Mouse (Mus musculus): ENCODE measurements around the gene Ctnna3. TPM values are rescaled to one million over a fixed set of nuclear protein-coding genes. Genes with fewer than 3 reads are reported as not detected.
A peak's percentile ranks its signal among the peaks of the same experiment; 100 is the strongest.
"Not testable (repeated sequence)": the region's sequence is repeated elsewhere in the genome, so short reads cannot be mapped to it uniquely, and the experiment has no call there.

Ctnna3 gene
- polyA plus RNA-seq, 1 experiment: 0.14 TPM

- no peak for DNase-seq (ENCODE audit: low read depth, low spot score)
- 82% methylated on average over 9 of the region's 9 CpGs for WGBS
These were observed 6.1 kb upstream of the Ctnna3 start for GRCm38 (mm10) chr10:63423591-63424474.

GRCm38 (mm10) chr10:63424475-63424814, 5.5 kb upstream of the Ctnna3 start:
- no peak for DNase-seq (ENCODE audit: low read depth, low spot score)

- 83% methylated on average over 8 of the region's 8 CpGs for whole genome bisulfite sequencing
- no peak for DNase-seq (ENCODE audit: low read depth, low spot score)
These were observed 2.8 kb upstream of the Ctnna3 start for GRCm38 (mm10) chr10:63427146-63427545.

GRCm38 (mm10) chr10:63428243-63429022, 1.5 kb upstream of the Ctnna3 start:
- no peak for DNase-seq (ENCODE audit: low read depth, low spot score)
- WGBS: 15% methylated on average over 19 of the region's 19 CpGs

GRCm38 (mm10) chr10:63429023-63429340, 916 bp upstream of the Ctnna3 start:
- no peak for DNase-seq (ENCODE audit: low read depth, low spot score)
- 2% methylated on average over 11 of the region's 11 CpGs for WGBS

GRCm38 (mm10) chr10:63429380-63429779, 518 bp upstream of the Ctnna3 start:
- WGBS: under 1% methylated on average over 34 of the region's 34 CpGs
- peak; percentile 75 for DNase-seq (ENCODE audit: low read depth, low spot score)

- 92% methylated on average over 7 of the region's 7 CpGs for WGBS
- DNase-seq (ENCODE audit: low read depth, low spot score): no peak
These were observed 1.4 kb downstream of the Ctnna3 start for GRCm38 (mm10) chr10:63431221-63431736.

- WGBS: 91% methylated on average over 8 of the region's 8 CpGs
- no peak for DNase-seq (ENCODE audit: low read depth, low spot score)
These were observed 2.2 kb downstream of the Ctnna3 start for GRCm38 (mm10) chr10:63432099-63432498.

GRCm38 (mm10) chr10:63432887-63433286, 3.0 kb downstream of the Ctnna3 start:
- no peak for DNase-seq (ENCODE audit: low read depth, low spot score)
- 70% methylated on average over 2 of the region's 2 CpGs for WGBS

GRCm38 (mm10) chr10:63438736-63439262, 8.9 kb downstream of the Ctnna3 start:
- no peak for DNase-seq (ENCODE audit: low read depth, low spot score)

- WGBS: 63% methylated on average over 7 of the region's 7 CpGs
These were observed 9.9 kb downstream of the Ctnna3 start for GRCm38 (mm10) chr10:63439694-63440228.

GRCm38 (mm10) chr10:63444602-63445387, 14.9 kb downstream of the Ctnna3 start:
- WGBS: 80% methylated on average over 13 of the region's 13 CpGs
- DNase-seq (ENCODE audit: low read depth, low spot score): not testable (repeated sequence)

More at GRCm38 (mm10) chr10:63439694-63440228, 9.9 kb downstream of the Ctnna3 start:
- no peak for DNase-seq (ENCODE audit: low read depth, low spot score)

- 83% methylated on average over 4 of the region's 4 CpGs for WGBS
- DNase-seq (ENCODE audit: low read depth, low spot score): no peak
These were observed 24.0 kb downstream of the Ctnna3 start for GRCm38 (mm10) chr10:63453926-63454325.

- WGBS: 44% methylated on average over 8 of the region's 8 CpGs
- DNase-seq (ENCODE audit: low read depth, low spot score): no peak
These were observed 25.4 kb downstream of the Ctnna3 start for GRCm38 (mm10) chr10:63455110-63455878.

- 56% methylated on average over 17 of the region's 17 CpGs for WGBS
- no peak for DNase-seq (ENCODE audit: low read depth, low spot score)
These were observed 27.6 kb downstream of the Ctnna3 start for GRCm38 (mm10) chr10:63457292-63458128.

- DNase-seq (ENCODE audit: low read depth, low spot score): no peak
- WGBS: 59% methylated on average over 5 of the region's 5 CpGs
These were observed 31.0 kb downstream of the Ctnna3 start for GRCm38 (mm10) chr10:63460935-63461334.

GRCm38 (mm10) chr10:63472473-63472872, 42.6 kb downstream of the Ctnna3 start:
- DNase-seq (ENCODE audit: low read depth, low spot score): no peak
- 49% methylated on average over 6 of the region's 6 CpGs for WGBS

- WGBS: 66% methylated on average over 10 of the region's 10 CpGs
- DNase-seq (ENCODE audit: low read depth, low spot score): no peak
These were observed 46.3 kb downstream of the Ctnna3 start for GRCm38 (mm10) chr10:63476167-63476647.
